Mouse (Mus musculus): ENCODE measurements around the gene Atl1.

DNA sequence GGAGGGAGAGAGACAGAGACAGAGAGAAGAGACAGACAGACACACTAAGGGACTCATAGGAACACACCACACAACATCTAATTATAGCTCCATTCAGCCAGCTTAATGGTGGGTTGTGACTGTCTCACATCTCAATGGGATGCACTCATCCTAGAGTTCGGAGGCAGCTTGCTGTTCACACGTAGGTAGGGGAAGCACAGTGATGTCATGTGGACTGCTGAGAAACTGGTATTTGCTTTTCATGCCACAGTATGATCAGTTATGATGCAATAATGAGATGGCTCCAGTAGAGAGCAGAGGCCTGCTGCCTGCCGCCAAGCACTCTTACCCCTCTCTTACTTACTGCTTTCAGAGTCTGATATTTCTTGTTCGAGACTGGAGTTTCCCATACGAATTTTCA is 53.4 kb downstream of the Atl1 start:
- TF ChIP-seq POLR2A (IDR thresholded peaks at IDR 0.05; ENCODE audit: borderline replicate concordance, control insufficient read depth, low read depth, low read length) (no peak), CTCF (IDR thresholded peaks at IDR 0.05; ENCODE audit: control insufficient read depth, insufficient read depth, low read length) (no peak)

Measured in bone marrow, adult 2 months (tissue).